Mouse (Mus musculus) layer of hippocampus, postnatal 10 days (tissue): Measurements from ENCODE around the gene Tekt4. TPM values are rescaled to one million over a fixed set of nuclear protein-coding genes. Genes with fewer than 3 reads are reported as not detected.

Source experiments
- DNase-seq, 2 experiments: peaks; one replicate each; pipeline ENCODE4 v3.0.0; 2021; ENCODE audit warnings: low spot score in 2 of 2
- long read RNA-seq: library from polyadenylated mRNA; stranded (forward); transcript quantifications from one replicate; pipeline ENCODE4 v2.0.0, GENCODE M21; 2023
- total RNA-seq, 2 experiments: library from RNA; stranded (reverse); gene quantifications; 2 replicates each; pipeline ENCODE4 v1.2.3; 2021

Tekt4 gene
- 1 to 10 TPM; 1.3 to 3.1 TPM for total RNA-seq
- long read RNA-seq, partial matches to known transcripts = 1 of 5 reads
- long read RNA-seq, other reads (novel, unspliced or antisense) = 1 of 5 reads

DNA sequence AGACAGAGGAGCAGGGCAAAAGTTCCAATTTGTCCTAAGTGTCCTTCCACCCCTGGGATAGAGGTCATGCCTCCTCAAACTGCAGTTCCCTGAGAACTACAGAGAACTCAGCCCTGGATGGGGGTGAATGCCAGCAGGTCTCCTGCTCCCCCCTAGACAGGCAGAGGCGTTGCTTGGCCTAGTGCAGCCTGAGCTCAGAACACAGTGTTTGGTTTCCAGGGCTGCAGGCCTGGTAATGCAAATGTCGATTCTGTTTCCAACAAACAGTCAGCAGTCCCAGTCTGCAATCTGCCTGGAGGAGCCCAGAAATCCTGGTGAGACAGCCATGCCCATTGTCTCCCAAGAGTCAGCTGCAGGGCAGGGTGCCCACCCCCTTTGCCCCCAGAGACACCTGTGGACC is at the start of gene Tekt4:
Gene Tekt4, plus strand, starts transcription at position 344 of the 400 bp plus-strand sequence.
- peak in 1 of 2 experiments; percentile 45 for DNase-seq

GRCm38 (mm10) chr17:25405224-25405895 is 49.1 kb upstream of the Tekt4 start:
- no peak for DNase-seq

GRCm38 (mm10) chr17:25406011-25406441 is 48.4 kb upstream of the Tekt4 start:
- DNase-seq = peak; percentile 52 to 63

- no peak for DNase-seq
These were observed 47.1 kb upstream of the Tekt4 start for GRCm38 (mm10) chr17:25407352-25407751.

DNA sequence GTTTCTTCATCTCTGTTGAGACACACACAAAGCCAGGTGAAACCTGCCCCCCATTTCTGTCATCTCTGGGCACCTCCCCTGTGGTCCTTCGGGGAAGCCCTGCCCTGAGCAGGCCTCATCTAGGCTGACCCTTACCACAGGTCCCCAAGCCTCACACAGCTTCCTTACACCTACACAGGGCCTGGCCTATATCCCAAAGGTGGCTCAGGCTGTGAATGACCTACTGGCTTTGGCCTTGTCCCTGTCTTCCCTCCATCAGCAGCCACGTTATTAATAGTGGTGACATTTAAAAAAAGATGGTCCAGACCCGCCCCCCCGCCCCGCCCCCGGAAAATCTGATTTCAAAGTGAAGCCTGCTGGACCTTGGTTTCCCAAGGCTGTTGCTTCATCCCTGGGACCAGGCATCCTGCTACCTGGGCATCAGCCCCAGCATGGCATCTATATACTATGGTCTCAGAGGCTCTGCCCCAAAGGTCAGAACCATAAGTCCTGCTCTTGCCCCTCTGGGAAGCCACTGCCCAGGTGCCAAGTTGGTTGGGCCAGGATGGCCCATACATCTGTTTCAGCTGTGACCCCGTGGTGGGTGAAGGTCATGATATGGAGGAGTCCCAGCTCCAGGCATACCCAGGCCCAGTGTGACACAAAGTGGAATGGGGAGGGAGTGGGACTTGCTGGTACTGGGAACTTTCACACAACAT is 46.0 kb upstream of the Tekt4 start:
- DNase-seq = no peak

DNA sequence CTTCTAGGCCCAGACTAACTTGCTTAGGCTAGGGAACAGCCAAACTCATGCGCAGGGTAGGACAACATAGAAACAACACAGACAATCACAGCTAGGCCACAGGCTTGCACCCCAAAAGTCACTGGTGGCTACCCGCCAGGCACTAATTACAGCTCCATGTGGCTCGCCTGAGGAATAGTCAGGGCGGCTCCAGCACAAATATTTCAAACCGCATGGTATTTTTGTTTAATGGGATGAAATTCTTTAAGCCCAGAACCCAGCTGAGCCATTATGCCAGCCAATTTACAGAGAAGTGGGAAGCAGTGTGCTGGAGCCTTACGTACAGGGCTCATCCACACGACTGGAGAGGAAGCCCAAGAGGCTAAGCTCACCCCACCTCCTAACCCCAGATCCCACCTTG is 44.8 kb upstream of the Tekt4 start:
- DNase-seq = no peak

- DNase-seq = no peak
These were observed 44.2 kb upstream of the Tekt4 start for GRCm38 (mm10) chr17:25410180-25410579.

DNA sequence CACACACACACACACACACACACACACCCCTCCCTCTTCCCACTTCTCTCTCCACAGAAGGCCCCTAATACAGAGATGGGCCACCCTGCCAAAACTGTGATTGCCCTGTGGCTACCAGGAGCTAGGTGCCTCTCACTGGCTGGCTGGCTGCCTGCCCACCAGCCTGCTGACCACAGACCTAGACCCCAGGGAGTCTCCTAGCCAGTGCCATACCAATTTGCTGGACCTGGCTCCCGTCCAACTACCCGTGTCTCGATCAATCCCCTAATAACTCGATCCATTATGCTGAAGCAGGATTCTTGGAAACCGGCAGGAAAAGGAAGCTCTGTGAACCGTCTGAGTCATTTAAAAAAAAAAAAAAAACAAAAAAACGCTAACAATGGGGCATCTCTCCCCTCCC is 43.6 kb upstream of the Tekt4 start:
- DNase-seq = peak in 1 of 2 experiments; percentile 34

- DNase-seq = no peak
These were observed 43.2 kb upstream of the Tekt4 start for GRCm38 (mm10) chr17:25411251-25411650.

- no peak for DNase-seq
These were observed 40.2 kb upstream of the Tekt4 start for GRCm38 (mm10) chr17:25414209-25414608.

GRCm38 (mm10) chr17:25414917-25415316 is 39.5 kb upstream of the Tekt4 start:
- no peak for DNase-seq

- no peak for DNase-seq
These were observed 38.9 kb upstream of the Tekt4 start for GRCm38 (mm10) chr17:25415421-25415913.

DNA sequence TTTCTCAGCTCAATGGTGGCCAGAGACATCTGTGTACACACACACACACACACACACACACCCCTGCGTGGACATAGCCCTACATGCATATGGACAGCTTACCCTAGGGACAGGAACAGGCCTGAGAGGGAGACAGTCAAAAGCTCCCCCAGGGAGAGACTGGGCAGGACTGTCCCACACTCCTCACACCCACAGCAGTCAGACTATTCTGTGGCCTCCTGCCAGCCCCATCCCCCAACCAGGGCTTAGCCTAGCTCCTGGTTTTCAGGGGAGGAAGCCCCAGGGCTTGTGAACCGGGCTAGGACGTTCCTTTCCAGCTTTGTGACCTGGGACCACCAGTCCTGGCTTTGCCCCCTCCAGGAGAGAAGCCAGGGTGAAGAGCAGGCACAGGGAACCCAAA is 38.2 kb upstream of the Tekt4 start:
- DNase-seq = no peak

GRCm38 (mm10) chr17:25417990-25418389 is 36.4 kb upstream of the Tekt4 start:
- no peak for DNase-seq

GRCm38 (mm10) chr17:25418926-25419325 is 35.5 kb upstream of the Tekt4 start:
- no peak for DNase-seq

GRCm38 (mm10) chr17:25420998-25421397 is 33.4 kb upstream of the Tekt4 start:
- DNase-seq = no peak

DNA sequence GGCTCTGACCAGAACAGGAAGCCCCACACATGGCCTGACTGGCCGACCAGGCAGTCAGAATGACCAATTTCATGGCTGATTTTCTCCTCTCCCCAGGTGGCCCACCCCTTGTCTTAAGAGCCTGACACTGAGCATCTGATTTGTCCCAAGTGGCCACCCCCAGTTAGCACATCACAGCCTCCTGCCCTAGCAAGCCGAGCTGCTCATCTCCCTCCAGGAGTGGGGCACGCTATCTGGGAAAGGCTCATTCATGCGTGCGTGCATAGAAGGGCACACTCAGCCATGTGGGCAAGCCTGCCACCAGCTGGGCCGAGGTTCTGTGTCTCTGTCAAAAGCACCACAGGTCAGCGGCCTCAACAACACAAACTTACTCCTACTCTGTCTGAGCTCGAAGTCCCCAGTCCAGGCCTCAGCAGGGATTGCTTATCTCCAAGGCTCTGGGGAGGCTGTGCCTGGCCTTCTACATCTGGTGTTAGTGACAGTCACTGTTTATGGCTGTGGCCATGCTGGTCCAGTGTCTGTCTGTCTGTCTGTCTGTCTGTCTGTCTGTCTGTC is 29.8 kb upstream of the Tekt4 start:
- no peak for DNase-seq

DNA sequence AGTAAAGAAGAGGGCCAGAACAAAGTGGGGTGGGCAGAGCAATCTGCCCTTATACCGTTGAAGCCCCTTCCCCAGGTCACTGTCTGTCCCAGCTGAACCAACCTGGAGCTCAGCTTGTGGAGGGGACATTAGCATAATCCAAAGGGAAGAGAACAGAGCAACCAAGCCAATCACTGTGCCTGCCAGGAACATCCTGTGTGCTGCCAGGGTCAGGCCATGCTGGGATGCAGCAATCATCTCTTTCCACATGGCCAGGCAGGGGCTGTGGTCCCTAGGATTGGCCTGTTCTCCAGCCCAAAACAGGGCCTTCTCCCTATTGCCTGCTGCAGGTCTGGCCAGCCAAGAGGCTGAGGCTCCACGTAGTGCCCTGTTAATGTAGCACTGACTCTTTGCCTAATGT is 28.4 kb upstream of the Tekt4 start:
- no peak for DNase-seq

DNA sequence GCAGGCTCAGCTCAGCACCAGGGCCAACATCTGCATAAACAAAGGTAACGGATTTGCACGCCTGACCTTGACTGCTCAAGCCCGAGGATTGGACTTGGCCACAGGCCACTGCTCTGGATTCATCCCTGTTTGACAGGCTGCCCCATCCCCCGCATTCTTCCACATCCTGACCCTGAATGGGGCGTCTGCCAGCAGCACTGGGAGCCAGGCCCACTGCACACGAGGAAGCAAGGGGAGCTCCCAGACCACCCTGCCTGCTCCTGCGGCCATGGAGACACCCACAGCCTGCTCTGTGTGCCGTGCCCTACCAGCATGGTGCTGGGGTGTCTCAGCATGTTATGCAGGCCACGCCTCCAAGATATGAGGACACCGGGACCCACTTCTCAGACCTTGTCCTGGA is 27.0 kb upstream of the Tekt4 start:
- DNase-seq = peak; percentile 62 to 63

GRCm38 (mm10) chr17:25429240-25429639 is 25.2 kb upstream of the Tekt4 start:
- no peak for DNase-seq

DNA sequence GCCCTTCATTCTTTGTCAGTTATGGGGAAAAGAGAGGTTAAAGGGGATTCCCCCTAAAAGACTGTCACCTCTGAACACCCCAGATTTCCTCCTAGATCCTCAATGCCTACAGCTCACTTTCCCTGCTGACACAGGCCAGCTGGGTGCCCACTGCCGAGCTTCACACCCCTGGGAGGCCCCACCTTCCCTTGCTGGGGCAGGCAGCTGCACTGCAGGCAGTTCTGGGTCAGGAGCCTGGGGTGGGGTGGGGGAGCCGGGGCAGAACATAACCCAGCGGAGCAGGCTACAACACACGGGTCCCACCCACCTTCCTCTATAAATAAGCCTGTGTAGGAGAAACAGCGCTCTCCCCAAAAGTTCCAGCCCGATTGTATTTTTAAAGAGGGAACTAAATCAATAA is 24.5 kb upstream of the Tekt4 start:
- no peak for DNase-seq

DNA sequence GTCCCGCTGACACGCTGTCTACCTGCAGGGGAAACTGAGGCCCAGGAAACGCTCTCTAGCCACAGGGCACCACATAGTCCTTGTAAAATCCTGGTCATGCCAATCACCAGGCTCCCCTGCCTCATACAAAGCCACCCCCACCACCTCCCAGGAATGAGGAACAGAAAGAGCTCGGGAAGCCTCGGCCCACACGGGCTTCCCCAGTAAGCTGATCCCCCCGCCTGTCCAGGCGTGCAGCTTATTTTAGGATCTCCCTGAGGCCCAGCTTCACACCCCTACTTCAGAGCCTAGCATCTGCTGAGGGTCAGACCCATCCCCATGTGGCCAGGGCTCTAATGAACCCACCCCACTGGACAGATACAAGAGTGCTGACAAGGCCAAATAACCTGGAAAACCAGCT is 23.9 kb upstream of the Tekt4 start:
- no peak for DNase-seq
